Mouse (Mus musculus) C3H10T1/2 (cell line): ENCODE results near the gene Tpte. TPM values are rescaled to one million over a fixed set of nuclear protein-coding genes. Genes with fewer than 3 reads are reported as not detected.

Experiments
- polyA plus RNA-seq, 2 experiments: library from polyadenylated mRNA; unstranded; fragments of >200 nt; fragmentation: generic; extraction: Trizol; gene quantifications; one replicate each; pipeline ENCODE4 v1.2.1; 2012; ENCODE audit warnings: missing spikeins in 2 of 2

Tpte gene
- not detected for polyA plus RNA-seq

DNA sequence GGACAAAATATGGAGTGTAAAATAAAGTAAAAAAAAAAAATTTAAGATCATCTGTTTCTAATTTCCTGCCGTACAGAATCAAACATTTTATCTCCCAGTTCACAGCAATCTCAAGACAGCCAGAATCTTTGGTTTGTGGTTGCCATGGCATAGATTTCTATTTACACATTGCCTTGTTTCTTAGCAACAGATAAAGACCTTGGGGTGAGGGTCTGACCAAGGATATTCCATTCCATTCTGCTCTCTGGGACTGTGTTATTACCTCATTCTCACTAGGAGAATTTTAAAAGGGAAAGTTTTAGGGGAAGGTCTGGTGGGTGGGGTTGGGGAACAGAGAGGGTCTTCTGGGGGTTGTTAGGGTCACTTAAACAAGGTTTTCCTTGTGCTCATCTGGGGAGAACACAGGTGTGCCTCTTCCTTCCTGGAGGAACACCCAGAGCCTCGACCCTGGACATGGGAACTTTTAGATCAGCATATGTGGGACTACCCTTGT is at the start of gene Tpte:
Gene Tpte, plus strand, starts transcription at position 443 of the 493 bp plus-strand sequence.

DNA sequence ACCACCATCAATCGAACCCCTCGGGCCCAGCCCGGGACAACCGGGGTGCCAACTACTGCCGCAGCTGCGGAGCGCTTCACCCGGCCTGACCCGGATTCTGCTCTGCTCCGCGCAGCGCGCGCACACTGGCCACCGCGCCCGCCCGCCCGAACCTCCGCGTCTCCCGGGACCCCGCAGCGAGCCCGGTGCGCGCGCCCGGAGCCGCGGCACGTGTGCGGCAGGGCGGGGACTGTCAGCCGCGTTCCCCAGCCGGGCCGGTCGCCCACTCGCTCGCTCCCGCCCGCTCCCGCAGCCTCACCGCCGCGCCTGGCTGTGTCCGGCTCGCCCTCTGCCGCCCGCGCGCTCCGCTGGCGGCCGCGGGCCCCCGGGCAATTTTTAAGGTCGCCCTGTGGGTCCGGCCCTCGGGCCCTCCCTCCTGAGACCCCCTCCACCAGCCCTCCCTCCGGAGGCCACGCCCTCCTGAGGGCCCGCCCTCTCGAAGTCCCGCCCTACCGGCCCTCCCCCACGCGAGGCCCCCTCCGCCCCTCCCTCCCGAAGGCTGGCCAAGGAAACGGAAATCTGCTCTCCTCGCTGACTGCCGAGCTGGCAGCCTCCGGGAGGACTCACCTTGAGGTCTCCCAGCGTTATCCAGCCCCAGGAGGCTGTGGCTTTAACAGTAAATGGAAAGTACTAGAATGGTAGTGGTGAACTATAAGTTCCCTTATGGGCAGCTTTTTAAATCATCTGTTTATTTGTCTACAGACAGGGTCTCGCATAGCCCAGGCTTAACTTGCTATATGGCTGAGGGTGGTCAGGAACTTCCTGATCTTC is 115.1 kb downstream of the Tpte start, which contains the start of gene Slc25a15:
Gene Slc25a15, minus strand, starts transcription at position 456 of the 810 bp plus-strand sequence.

DNA sequence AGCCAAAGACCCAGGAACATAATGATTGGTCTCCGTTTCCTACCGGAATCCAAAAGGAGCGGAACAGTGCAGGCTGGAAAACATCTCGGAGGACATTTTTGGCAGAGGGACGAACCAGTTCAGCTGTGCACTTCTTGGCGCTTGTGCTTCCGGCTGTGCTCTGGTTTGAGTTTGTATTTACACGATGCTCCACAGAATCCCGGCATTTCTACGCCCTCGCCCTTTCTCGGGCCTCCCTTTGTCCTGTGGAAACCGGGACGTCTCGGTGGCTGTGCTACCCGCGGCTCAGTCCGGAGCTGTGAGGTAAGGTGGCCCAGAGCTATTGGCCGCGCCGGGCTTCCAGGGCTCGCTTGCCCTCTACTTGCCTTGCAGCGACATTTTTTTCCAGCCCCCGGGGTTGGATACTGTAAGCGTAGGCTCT is 128.1 kb downstream of the Tpte start, which contains the start of gene Mrps31:
Gene Mrps31, plus strand, starts transcription at position 80 of the 421 bp plus-strand sequence.

Other genes with a start within 250 kb of the Tpte start
- gene Atp7b, start 223.1 kb upstream of the Tpte start, polyA plus RNA-seq: under 1 TPM in 1 of 2 experiments, not detected in 1; 0.05 TPM
- 1 to 10 TPM in 1 of 2 experiments, under 1 TPM in 1; 0.19 to 3.1 TPM for gene Alg11, start 222.7 kb upstream of the Tpte start, polyA plus RNA-seq
- not detected for gene Nek5, start 158.4 kb upstream of the Tpte start, polyA plus RNA-seq
- 1 to 10 TPM in 1 of 2 experiments, under 1 TPM in 1; 0.80 to 3.7 TPM for gene Nek3, start 117.0 kb upstream of the Tpte start, polyA plus RNA-seq
- gene Ckap2, start 97.6 kb upstream of the Tpte start, polyA plus RNA-seq: 10 to 100 TPM in 1 of 2 experiments, 1 to 10 TPM in 1; 4.0 to 47.6 TPM
- 10 to 100 TPM; 15.5 to 19.0 TPM for gene Vps36, start 90.6 kb upstream of the Tpte start, polyA plus RNA-seq
- under 1 TPM; 0.02 to 0.50 TPM for gene Thsd1, start 56.1 kb upstream of the Tpte start, polyA plus RNA-seq
- gene Slc25a15, start 115.2 kb downstream of the Tpte start, polyA plus RNA-seq: 1 to 10 TPM in 1 of 2 experiments, under 1 TPM in 1; 0.78 to 3.5 TPM
- gene Mrps31, start 127.9 kb downstream of the Tpte start, polyA plus RNA-seq: 10 to 100 TPM in 1 of 2 experiments, 1 to 10 TPM in 1; 2.2 to 12.2 TPM